Mouse (Mus musculus) left cerebral cortex, postnatal 10 days (tissue): Measurements from ENCODE around the gene Egflam. TPM values are rescaled to one million over a fixed set of nuclear protein-coding genes. Genes with fewer than 3 reads are reported as not detected.

Source experiments
- DNase-seq, 2 experiments: peaks; one replicate each; pipeline ENCODE4 v3.0.0; 2021 to 2022; ENCODE audit warnings: low spot score in 2 of 2, mixed read lengths in 1 of 2; ENCODE audit errors: extremely low spot score in 1 of 2
- intact Hi-C: fragments of 180-260 bp; cut with DNase I; formaldehyde crosslinking; loops from one replicate; pipeline ENCODE4 v1.15.1; 2025
- total RNA-seq, 2 experiments: library from RNA; stranded (reverse); gene quantifications; 2 replicates each; pipeline ENCODE4 v1.2.3; 2021

The Egflam gene
- 1 to 10 TPM; 8.0 to 9.0 TPM for total RNA-seq

GRCm38 (mm10) chr15:7397818-7398608 lies at the start of gene Egflam:
TSS of gene Egflam (minus strand) at chr15:7398395.
- peak in 1 of 2 experiments; percentile 60 for DNase-seq
- intact Hi-C loops = no loop called here

- intact Hi-C loops = loop anchor here (1.0 to 10.0 kb wide), 4 partner anchors 216 to 609 kb away; no protein-coding TSS in a partner anchor
- peak; percentile 36 for DNase-seq
These were observed 45.5 kb upstream of the Egflam start for GRCm38 (mm10) chr15:7443396-7444315.

GRCm38 (mm10) chr15:7442148-7443100 lies 44.2 kb upstream of the Egflam start:
- DNase-seq = no peak
- intact Hi-C loops = loop anchor here (1.0 to 10.0 kb wide), 4 partner anchors 215 to 608 kb away; no protein-coding TSS in a partner anchor

- intact Hi-C loops = no loop called here
- DNase-seq = no peak
These were observed 26.1 kb upstream of the Egflam start for GRCm38 (mm10) chr15:7424282-7424681.

- intact Hi-C loops = no loop called here
- DNase-seq = no peak
These were observed 6.3 kb upstream of the Egflam start for GRCm38 (mm10) chr15:7404521-7404920.

- intact Hi-C loops = no loop called here
- DNase-seq = peak in 1 of 2 experiments; percentile 72
These were observed 680 bp upstream of the Egflam start for GRCm38 (mm10) chr15:7398609-7399540.

- intact Hi-C loops = no loop called here
- DNase-seq = peak in 1 of 2 experiments; percentile 41
These were observed 763 bp downstream of the Egflam start for GRCm38 (mm10) chr15:7397446-7397817.

GRCm38 (mm10) chr15:7383349-7383748 lies 14.8 kb downstream of the Egflam start:
- no peak for DNase-seq

GRCm38 (mm10) chr15:7382457-7382856 lies 15.7 kb downstream of the Egflam start:
- intact Hi-C loops = no loop called here
- no peak for DNase-seq

More at GRCm38 (mm10) chr15:7383349-7383748, 14.8 kb downstream of the Egflam start:
- intact Hi-C loops = no loop called here

GRCm38 (mm10) chr15:7352635-7353051 lies 45.6 kb downstream of the Egflam start:
- no peak for DNase-seq
- intact Hi-C loops = no loop called here

- intact Hi-C loops = no loop called here
- DNase-seq = no peak
These were observed 57.4 kb downstream of the Egflam start for GRCm38 (mm10) chr15:7340703-7341309.

GRCm38 (mm10) chr15:7334517-7335298 lies 63.5 kb downstream of the Egflam start:
- intact Hi-C loops = no loop called here
- no peak for DNase-seq

GRCm38 (mm10) chr15:7332875-7333274 lies 65.3 kb downstream of the Egflam start:
- intact Hi-C loops = no loop called here
- DNase-seq = no peak

- intact Hi-C loops = no loop called here
These were observed 75.4 kb downstream of the Egflam start for GRCm38 (mm10) chr15:7322599-7323311.

GRCm38 (mm10) chr15:7320901-7321300 lies 77.3 kb downstream of the Egflam start:
- intact Hi-C loops = no loop called here

More at GRCm38 (mm10) chr15:7322599-7323311, 75.4 kb downstream of the Egflam start:
- no peak for DNase-seq

GRCm38 (mm10) chr15:7315539-7315938 lies 82.7 kb downstream of the Egflam start:
- no peak for DNase-seq
- intact Hi-C loops = no loop called here

More at GRCm38 (mm10) chr15:7320901-7321300, 77.3 kb downstream of the Egflam start:
- no peak for DNase-seq
